Mouse (Mus musculus) liver, embryonic 14.5 days (tissue): Measurements from ENCODE around the gene Kmt2b. TPM values are rescaled to one million over a fixed set of nuclear protein-coding genes. Genes with fewer than 3 reads are reported as not detected.

Experiments used
- ATAC-seq: fragments of 200-750 bp; cut with Nextera tagmentation; 2 replicates; pipeline ENCODE4 v1.8.0; 2017; ENCODE audit warnings: moderate number of reproducible peaks, mild to moderate bottlenecking, moderate library complexity; ENCODE audit not compliant: insufficient read depth
- DNase-seq, 3 experiments: peaks; one replicate each; pipeline ENCODE4 v3.0.0-alpha.2; 2012 to 2013; ENCODE audit warnings: low read depth in 3 of 3, low spot score in 3 of 3
- H3K27ac ChIP-seq: fragments of 300-500 bp; sonication (generic); 2 replicates; pipeline ENCODE4 v1.5.1; 2014; ENCODE audit warnings: moderate library complexity, mild to moderate bottlenecking, control low read depth, inconsistent platforms
- H3K27me3 ChIP-seq: fragments of 300-500 bp; sonication (generic); 2 replicates; pipeline ENCODE4 v1.6.1; 2014; ENCODE audit warnings: mild to moderate bottlenecking, low read length, moderate library complexity; ENCODE audit not compliant: control insufficient read depth, insufficient read depth
- H3K36me3 ChIP-seq: fragments of 300-500 bp; sonication (generic); replicated peaks from 2 replicates; pipeline ENCODE4 v1.6.1; 2014; ENCODE audit warnings: low read depth; ENCODE audit not compliant: control insufficient read depth, insufficient read depth
- H3K4me1 ChIP-seq, 2 experiments: fragments of 200-500 bp in 1 of 2; fragments of 300-500 bp in 1 of 2; sonication (generic) in 1 of 2; replicated peaks; 2 replicates each; pipeline ENCODE4 v1.6.1; 2012 to 2014; ENCODE audit warnings: antibody characterized with exemption in 1 of 2, inconsistent platforms in 1 of 2, low read length in 1 of 2; ENCODE audit not compliant: control insufficient read depth in 2 of 2, insufficient read depth in 2 of 2
- H3K4me2 ChIP-seq: fragments of 300-500 bp; sonication (generic); 2 replicates; pipeline ENCODE4 v1.6.1; 2014; ENCODE audit warnings: low read depth, mild to moderate bottlenecking, control low read depth, moderate library complexity
- H3K4me3 ChIP-seq, 2 experiments: fragments of 200-500 bp in 1 of 2; fragments of 300-500 bp in 1 of 2; sonication (generic) in 1 of 2; 2 replicates each; pipeline ENCODE4 v1.5.1; 2012 to 2014; ENCODE audit warnings: low read depth in 2 of 2, low read length in 2 of 2, mild to moderate bottlenecking in 2 of 2, control low read depth in 1 of 2, inconsistent platforms in 1 of 2, moderate library complexity in 1 of 2; ENCODE audit not compliant: insufficient read depth in 1 of 2
- H3K9ac ChIP-seq: fragments of 300-500 bp; sonication (generic); replicated peaks from 2 replicates; pipeline ENCODE4 v1.6.1; 2014; ENCODE audit warnings: mild to moderate bottlenecking, control low read depth, moderate library complexity
- H3K9me3 ChIP-seq: fragments of 300-500 bp; sonication (generic); 2 replicates; pipeline ENCODE4 v1.6.1; 2016; ENCODE audit warnings: low read length, mixed read lengths; ENCODE audit not compliant: control insufficient read depth
- CTCF ChIP-seq: IDR thresholded peaks from 2 replicates; pipeline ENCODE4 v1.5.1; 2016; ENCODE audit warnings: antibody characterized with exemption, low read depth, control low read depth
- EP300 ChIP-seq: IDR thresholded peaks from 2 replicates; pipeline ENCODE4 v1.6.1; 2016; ENCODE audit warnings: antibody characterized with exemption, low read depth
- WGBS: fragments of 180-500 bp; shearing (Covaris S2); extraction: QIAGEN DNeasy Blood & Tissue Kit; methylation state at CpG from one replicate; pipeline ENCODE4 v1.1.7; 2014; ENCODE audit not compliant: insufficient replicate concordance; 5-methylcytosine and 5-hydroxymethylcytosine counted together
- polyA plus RNA-seq, 2 experiments: library from polyadenylated mRNA; depleted of rRNA in 1 of 2; stranded (reverse) in 1 of 2; unstranded in 1 of 2; fragments of >200 nt; fragmentation: Nextera tagmentation in 1 of 2; extraction: Ambion mirVana in 1 of 2; gene quantifications; 2 replicates each; pipeline versions ENCODE4 v1.2.1 to v1.2.3; 2012 to 2014

The Kmt2b gene
- polyA plus RNA-seq, 2 experiments: 3.4 to 10.4 TPM

GRCm38 (mm10) chr7:30615049-30615760 is 26.7 kb upstream of the Kmt2b start:
- TF ChIP-seq EP300: no peak
- TF ChIP-seq CTCF: no peak
- no peak overlapping the region for H3K9ac ChIP-seq
- H3K36me3 ChIP-seq: peaks cover 15% of the 10 kb centered on the region
- no peak for ATAC-seq
- no peaks in the 10 kb centered on the region for H3K9me3 ChIP-seq
- no peaks in the 10 kb centered on the region for H3K27me3 ChIP-seq
- peaks cover 0 to 5% of the 10 kb centered on the region in 2 experiments; a peak in 2 of 4 replicates for H3K4me1 ChIP-seq
- no peak for DNase-seq
- H3K4me2 ChIP-seq: no peak overlapping the region
- no peak overlapping the region for H3K27ac ChIP-seq
- no peak overlapping the region for H3K4me3 ChIP-seq
- 42% methylated on average over 5 of the region's 5 CpGs for WGBS

- DNase-seq (peak in 1 of 3 experiments; percentile 31), ATAC-seq (no peak)
- Histone ChIP-seq H3K4me1 (peaks cover 0 to 5% of the 10 kb centered on the region in 2 experiments; a peak in 2 of 4 replicates), H3K27ac (no peak overlapping the region), H3K4me2 (no peak overlapping the region), H3K36me3 (peaks cover 12% of the 10 kb centered on the region), H3K27me3 (no peaks in the 10 kb centered on the region), H3K4me3 (no peak overlapping the region), H3K9me3 (no peaks in the 10 kb centered on the region), H3K9ac (no peak overlapping the region)
- 51% methylated on average over 2 of the region's 2 CpGs for WGBS
- no peak for TF ChIP-seq EP300
- TF ChIP-seq CTCF: peak; percentile 46
Measured at GRCm38 (mm10) chr7:30614454-30614853, 25.9 kb upstream of the Kmt2b start.

GRCm38 (mm10) chr7:30613529-30614112 is 25.1 kb upstream of the Kmt2b start:
- WGBS: 22% methylated on average over 14 of the region's 14 CpGs
- TF ChIP-seq EP300 (no peak), CTCF (peak; percentile 85)
- Histone ChIP-seq H3K9ac (no peak overlapping the region), H3K4me3 (no peak overlapping the region), H3K27me3 (no peaks in the 10 kb centered on the region), H3K4me1 (peaks cover 0 to 5% of the 10 kb centered on the region in 2 experiments; a peak in 2 of 4 replicates), H3K36me3 (peaks cover 7% of the 10 kb centered on the region), H3K27ac (no peak overlapping the region), H3K4me2 (no peak overlapping the region), H3K9me3 (no peaks in the 10 kb centered on the region)
- DNase-seq (peak in 1 of 3 experiments; percentile 47), ATAC-seq (peak; percentile 48; the same call in 1 of the 2 replicates)

GRCm38 (mm10) chr7:30612654-30613402 is 24.3 kb upstream of the Kmt2b start, which contains the start of gene Upk1a:
TSS of gene Upk1a (minus strand) at chr7:30612847.
- Histone ChIP-seq H3K9me3 (no peaks in the 10 kb centered on the region), H3K9ac (no peak within 1 kb of the TSS), H3K4me2 (no peak within 1 kb of the TSS), H3K36me3 (peaks cover 6% of the 10 kb centered on the region; the same call in 1 of the 2 replicates), H3K27me3 (no peaks in the 10 kb centered on the region), H3K4me3 (no peak within 1 kb of the TSS), H3K27ac (no peak within 1 kb of the TSS), H3K4me1 (peaks cover 0 to 5% of the 10 kb centered on the region in 2 experiments; a peak in 2 of 4 replicates)
- DNase-seq (no peak), ATAC-seq (no peak)
- no peak for TF ChIP-seq EP300
- WGBS: 71% methylated on average over 8 of the region's 8 CpGs

GRCm38 (mm10) chr7:30610043-30610442 is 21.5 kb upstream of the Kmt2b start:
- DNase-seq: no peak
- WGBS: 33% methylated on average over 7 of the region's 7 CpGs
- H3K36me3 ChIP-seq: no peaks in the 10 kb centered on the region
- no peak overlapping the region for H3K4me3 ChIP-seq
- H3K9ac ChIP-seq: no peak overlapping the region
- H3K27ac ChIP-seq: no peak overlapping the region
- no peak for ATAC-seq
- no peak for TF ChIP-seq EP300
- TF ChIP-seq CTCF: no peak
- no peaks in the 10 kb centered on the region for H3K27me3 ChIP-seq
- no peaks in the 10 kb centered on the region for H3K9me3 ChIP-seq
- no peak overlapping the region for H3K4me2 ChIP-seq
- no peaks in the 10 kb centered on the region for H3K4me1 ChIP-seq
